Mouse (Mus musculus) heart, embryonic 12.5 days (tissue): ENCODE measurements around the gene Atp5h. TPM values are rescaled to one million over a fixed set of nuclear protein-coding genes. Genes with fewer than 3 reads are reported as not detected.
A peak's percentile ranks its signal among the peaks of the same experiment; 100 is the strongest.
"Not testable (repeated sequence)": the region's sequence is repeated elsewhere in the genome, so short reads cannot be mapped to it uniquely, and the experiment has no call there.

ENCODE experiments used
- ATAC-seq: fragments of 200-750 bp; cut with Nextera tagmentation; 2 replicates; pipeline ENCODE4 v1.8.0; 2017; ENCODE audit warnings: moderate TSS enrichment, moderate library complexity; ENCODE audit not compliant: insufficient number of reproducible peaks, low FRiP score
- H3K27ac ChIP-seq: fragments of 300-500 bp; sonication (generic); 2 replicates; pipeline ENCODE4 v1.5.1; 2016; ENCODE audit warnings: mild to moderate bottlenecking, moderate library complexity; ENCODE audit not compliant: poor library complexity, severe bottlenecking
- H3K27me3 ChIP-seq: fragments of 300-500 bp; sonication (generic); replicated peaks from 2 replicates; pipeline ENCODE4 v1.6.1; 2016; ENCODE audit warnings: mild to moderate bottlenecking, moderate library complexity
- H3K36me3 ChIP-seq: fragments of 300-500 bp; sonication (generic); 2 replicates; pipeline ENCODE4 v1.6.1; 2016; ENCODE audit warnings: mild to moderate bottlenecking, moderate library complexity
- H3K4me1 ChIP-seq: fragments of 300-500 bp; sonication (generic); replicated peaks from 2 replicates; pipeline ENCODE4 v1.6.1; 2016; ENCODE audit warnings: mild to moderate bottlenecking
- H3K4me2 ChIP-seq: fragments of 300-500 bp; sonication (generic); 2 replicates; pipeline ENCODE4 v1.6.1; 2016; ENCODE audit warnings: mild to moderate bottlenecking, moderate library complexity
- H3K4me3 ChIP-seq: fragments of 300-500 bp; sonication (generic); 2 replicates; pipeline ENCODE4 v1.5.1; 2016; ENCODE audit warnings: mild to moderate bottlenecking
- H3K9ac ChIP-seq: fragments of 300-500 bp; sonication (generic); 2 replicates; pipeline ENCODE4 v1.6.1; 2016; ENCODE audit warnings: mild to moderate bottlenecking, moderate library complexity
- H3K9me3 ChIP-seq: fragments of 300-500 bp; sonication (generic); replicated peaks from 2 replicates; pipeline ENCODE4 v1.6.1; 2016; ENCODE audit warnings: mild to moderate bottlenecking, moderate library complexity
- WGBS: fragments of 180-500 bp; shearing (Covaris S2); methylation state at CpG from one replicate; pipeline ENCODE4 v1.1.7; 2016; 5-methylcytosine and 5-hydroxymethylcytosine counted together
- polyA plus RNA-seq: library from polyadenylated mRNA; unstranded; fragments of >200 nt; fragmentation: Nextera tagmentation; extraction: Ambion mirVana; gene quantifications from 2 replicates; pipeline ENCODE4 v1.2.1, GENCODE M21; 2016

Atp5h gene
- polyA plus RNA-seq: 1,576 and 1,627 TPM in 2 replicates

GRCm38 (mm10) chr11:115419531-115420237 lies at the start of gene Atp5h, which contains the start of gene Kctd2:
Gene Atp5h, minus strand, starts transcription at chr11:115419962.
Gene Kctd2, plus strand, starts transcription at chr11:115420128.
- Histone ChIP-seq H3K9me3 (no peaks in the 10 kb centered on the region), H3K36me3 (peaks cover 52% of the 10 kb centered on the region), H3K27ac (peak within 1 kb of the TSS; percentile 92), H3K27me3 (no peaks in the 10 kb centered on the region), H3K4me2 (peak within 1 kb of the TSS; percentile 97), H3K4me1 (peaks cover 58% of the 10 kb centered on the region), H3K4me3 (peak within 1 kb of the TSS; percentile 99), H3K9ac (peak within 1 kb of the TSS; percentile 100)
- under 1% methylated on average over 53 of the region's 56 CpGs for WGBS
- peak; percentile 98 for ATAC-seq

GRCm38 (mm10) chr11:115467217-115467618 lies 47.5 kb upstream of the Atp5h start:
- 0 out of 2 replicates have a peak overlapping the region, but pooled peaks have one; percentile 19 for H3K9ac ChIP-seq
- no peak overlapping the region for H3K27ac ChIP-seq
- H3K27me3 ChIP-seq: peaks cover 7% of the 10 kb centered on the region; the same call in 1 of the 2 replicates
- H3K9me3 ChIP-seq: no peaks in the 10 kb centered on the region
- peaks cover 21% of the 10 kb centered on the region for H3K4me1 ChIP-seq
- WGBS: 21% methylated on average over 4 of the region's 4 CpGs
- no peak for ATAC-seq
- no peak overlapping the region for H3K4me3 ChIP-seq
- no peaks in the 10 kb centered on the region for H3K36me3 ChIP-seq
- H3K4me2 ChIP-seq: no peak overlapping the region

GRCm38 (mm10) chr11:115464851-115465250 lies 45.1 kb upstream of the Atp5h start:
- Histone ChIP-seq H3K4me3 (no peak overlapping the region), H3K36me3 (no peaks in the 10 kb centered on the region), H3K4me2 (no peak overlapping the region), H3K27ac (no peak overlapping the region), H3K27me3 (peaks cover 9% of the 10 kb centered on the region; the same call in 1 of the 2 replicates), H3K9ac (no peak overlapping the region), H3K4me1 (peaks cover 21% of the 10 kb centered on the region), H3K9me3 (no peaks in the 10 kb centered on the region)
- WGBS: 85% methylated on average over 8 of the region's 8 CpGs
- ATAC-seq: no peak

- no peak overlapping the region for H3K4me2 ChIP-seq
- H3K36me3 ChIP-seq: no peaks in the 10 kb centered on the region
- WGBS: 48% methylated on average over 11 of the region's 11 CpGs
- peaks cover 9% of the 10 kb centered on the region; the same call in 1 of the 2 replicates for H3K27me3 ChIP-seq
- H3K4me3 ChIP-seq: no peak overlapping the region
- H3K9me3 ChIP-seq: no peaks in the 10 kb centered on the region
- H3K4me1 ChIP-seq: peaks cover 21% of the 10 kb centered on the region
- H3K9ac ChIP-seq: no peak overlapping the region
- no peak for ATAC-seq
- no peak overlapping the region for H3K27ac ChIP-seq
These were observed 43.6 kb upstream of the Atp5h start for GRCm38 (mm10) chr11:115463397-115463796.

GRCm38 (mm10) chr11:115462243-115462891 lies 42.6 kb upstream of the Atp5h start, which contains the start of gene Slc16a5:
Gene Slc16a5, plus strand, starts transcription at chr11:115462474.
- Histone ChIP-seq H3K27me3 (peaks cover 9% of the 10 kb centered on the region; the same call in 1 of the 2 replicates), H3K27ac (no peak within 1 kb of the TSS), H3K36me3 (no peaks in the 10 kb centered on the region), H3K4me1 (peaks cover 21% of the 10 kb centered on the region), H3K9ac (no peak within 1 kb of the TSS), H3K9me3 (no peaks in the 10 kb centered on the region), H3K4me3 (no peak within 1 kb of the TSS), H3K4me2 (no peak within 1 kb of the TSS)
- ATAC-seq: no peak; the same call in 1 of the 2 replicates
- 71% methylated on average over 16 of the region's 16 CpGs for WGBS

GRCm38 (mm10) chr11:115461846-115462242 lies 42.1 kb upstream of the Atp5h start:
- H3K9ac ChIP-seq: no peak overlapping the region
- ATAC-seq: no peak
- H3K9me3 ChIP-seq: no peaks in the 10 kb centered on the region
- H3K4me3 ChIP-seq: no peak overlapping the region
- peaks cover 21% of the 10 kb centered on the region for H3K4me1 ChIP-seq
- no peaks in the 10 kb centered on the region for H3K36me3 ChIP-seq
- 68% methylated on average over 5 of the region's 5 CpGs for WGBS
- peaks cover 9% of the 10 kb centered on the region; the same call in 1 of the 2 replicates for H3K27me3 ChIP-seq
- no peak overlapping the region for H3K27ac ChIP-seq
- H3K4me2 ChIP-seq: no peak overlapping the region

GRCm38 (mm10) chr11:115460976-115461375 lies 41.2 kb upstream of the Atp5h start:
- H3K4me3 ChIP-seq: no peak overlapping the region
- no peak overlapping the region for H3K27ac ChIP-seq
- peaks cover 18% of the 10 kb centered on the region for H3K4me1 ChIP-seq
- no peaks in the 10 kb centered on the region for H3K36me3 ChIP-seq
- H3K27me3 ChIP-seq: peaks cover 9% of the 10 kb centered on the region; the same call in 1 of the 2 replicates
- no peak for ATAC-seq
- no peak overlapping the region for H3K4me2 ChIP-seq
- WGBS: 22% methylated on average over 8 of the region's 8 CpGs
- no peak overlapping the region for H3K9ac ChIP-seq
- no peaks in the 10 kb centered on the region for H3K9me3 ChIP-seq

GRCm38 (mm10) chr11:115457405-115457804 lies 37.6 kb upstream of the Atp5h start:
- Histone ChIP-seq H3K27ac (no peak overlapping the region), H3K27me3 (peaks cover 4% of the 10 kb centered on the region; the same call in 1 of the 2 replicates), H3K9me3 (0 out of 2 replicates have a peak, but pooled peaks cover 3% of the 10 kb centered on the region), H3K4me3 (no peak overlapping the region), H3K36me3 (no peaks in the 10 kb centered on the region), H3K4me1 (peaks cover 18% of the 10 kb centered on the region), H3K4me2 (no peak overlapping the region), H3K9ac (no peak overlapping the region)
- no peak for ATAC-seq
- WGBS: 23% methylated on average over 6 of the region's 6 CpGs

GRCm38 (mm10) chr11:115456182-115456581 lies 36.4 kb upstream of the Atp5h start:
- Histone ChIP-seq H3K4me1 (peaks cover 18% of the 10 kb centered on the region), H3K36me3 (no peaks in the 10 kb centered on the region), H3K9me3 (0 out of 2 replicates have a peak, but pooled peaks cover 3% of the 10 kb centered on the region), H3K4me2 (no peak overlapping the region), H3K9ac (no peak overlapping the region), H3K27ac (no peak overlapping the region), H3K27me3 (no peaks in the 10 kb centered on the region), H3K4me3 (no peak overlapping the region)
- 82% methylated on average over 5 of the region's 5 CpGs for WGBS
- ATAC-seq: no peak

- H3K4me1 ChIP-seq: peaks cover 18% of the 10 kb centered on the region
- WGBS: 86% methylated on average over 15 of the region's 15 CpGs
- no peak overlapping the region for H3K4me3 ChIP-seq
These were observed 35.9 kb upstream of the Atp5h start for GRCm38 (mm10) chr11:115455619-115456018.

GRCm38 (mm10) chr11:115454822-115455221 lies 35.1 kb upstream of the Atp5h start:
- 88% methylated on average over 6 of the region's 6 CpGs for WGBS

More at GRCm38 (mm10) chr11:115455619-115456018, 35.9 kb upstream of the Atp5h start:
- no peak overlapping the region for H3K27ac ChIP-seq
- H3K36me3 ChIP-seq: no peaks in the 10 kb centered on the region
- no peak for ATAC-seq
- H3K9me3 ChIP-seq: 0 out of 2 replicates have a peak, but pooled peaks cover 3% of the 10 kb centered on the region
- no peaks in the 10 kb centered on the region for H3K27me3 ChIP-seq
- no peak overlapping the region for H3K9ac ChIP-seq
- no peak overlapping the region for H3K4me2 ChIP-seq

More at GRCm38 (mm10) chr11:115454822-115455221, 35.1 kb upstream of the Atp5h start:
- not testable (repeated sequence) for H3K9me3 ChIP-seq, H3K27me3 ChIP-seq, H3K4me2 ChIP-seq, ATAC-seq, H3K4me3 ChIP-seq, H3K27ac ChIP-seq, H3K9ac ChIP-seq, H3K36me3 ChIP-seq
- peaks cover 18% of the 10 kb centered on the region for H3K4me1 ChIP-seq
